Mouse (Mus musculus) liver, embryonic 11.5 days (tissue): ENCODE results near the gene Eya4. TPM values are rescaled to one million over a fixed set of nuclear protein-coding genes. Genes with fewer than 3 reads are reported as not detected.

ENCODE experiments used
- ATAC-seq: fragments of 200-750 bp; cut with Nextera tagmentation; replicated peaks from 2 replicates; pipeline ENCODE4 v1.8.0; 2017; ENCODE audit warnings: moderate number of reproducible peaks, mild to moderate bottlenecking, moderate TSS enrichment, moderate library complexity; ENCODE audit not compliant: low FRiP score
- DNase-seq: peaks from one replicate; pipeline ENCODE4 v3.0.0-alpha.2; 2017; ENCODE audit warnings: low spot score
- H3K27ac ChIP-seq: fragments of 300-500 bp; sonication (generic); 2 replicates; pipeline ENCODE4 v1.5.1; 2014; ENCODE audit warnings: mild to moderate bottlenecking, low read depth, low read length, control low read depth
- H3K27me3 ChIP-seq: fragments of 300-500 bp; sonication (generic); replicated peaks from 2 replicates; pipeline ENCODE4 v1.6.1; 2014; ENCODE audit warnings: low read length, mixed read lengths; ENCODE audit not compliant: control insufficient read depth, insufficient read depth
- H3K36me3 ChIP-seq: fragments of 300-500 bp; sonication (generic); 2 replicates; pipeline ENCODE4 v1.6.1; 2014; ENCODE audit warnings: mild to moderate bottlenecking, low read length, moderate library complexity, mixed read lengths; ENCODE audit not compliant: control insufficient read depth, insufficient read depth
- H3K4me1 ChIP-seq: fragments of 300-500 bp; sonication (generic); replicated peaks from 2 replicates; pipeline ENCODE4 v1.6.1; 2014; ENCODE audit warnings: low read length, mixed read lengths; ENCODE audit not compliant: control insufficient read depth, insufficient read depth
- H3K4me2 ChIP-seq: fragments of 300-500 bp; sonication (generic); 2 replicates; pipeline ENCODE4 v1.6.1; 2014; ENCODE audit warnings: mild to moderate bottlenecking, control low read depth, moderate library complexity
- H3K4me3 ChIP-seq: fragments of 300-500 bp; sonication (generic); 2 replicates; pipeline ENCODE4 v1.5.1; 2014; ENCODE audit warnings: low read depth, low read length, control low read depth
- H3K9ac ChIP-seq: fragments of 300-500 bp; sonication (generic); 2 replicates; pipeline ENCODE4 v1.6.1; 2014; ENCODE audit warnings: low read depth, low read length, control low read depth
- H3K9me3 ChIP-seq: fragments of 300-500 bp; sonication (generic); 2 replicates; pipeline ENCODE4 v1.6.1; 2016; ENCODE audit warnings: low read length, inconsistent platforms, mixed read lengths; ENCODE audit not compliant: control insufficient read depth
- WGBS: fragments of 180-500 bp; shearing (Covaris S2); extraction: QIAGEN DNeasy Blood & Tissue Kit; methylation state at CpG from one replicate; pipeline ENCODE4 v1.1.7; 2014; 5-methylcytosine and 5-hydroxymethylcytosine counted together
- polyA plus RNA-seq: library from polyadenylated mRNA; unstranded; fragments of >200 nt; fragmentation: Nextera tagmentation; extraction: Ambion mirVana; gene quantifications from 2 replicates; pipeline ENCODE4 v1.2.1, GENCODE M21; 2014

Gene Eya4
- polyA plus RNA-seq, 1 experiment from 2014 or later = 0.77 TPM

GRCm38 (mm10) chr10:23181572-23182493 lies 168.8 kb downstream of the Eya4 start:
- Histone ChIP-seq H3K9ac (no peak overlapping the region), H3K9me3 (no peaks in the 10 kb centered on the region), H3K4me3 (no peak overlapping the region), H3K4me1 (no peaks in the 10 kb centered on the region), H3K27me3 (no peaks in the 10 kb centered on the region), H3K36me3 (no peaks in the 10 kb centered on the region), H3K27ac (no peak overlapping the region), H3K4me2 (no peak overlapping the region)
- no peak for ATAC-seq
- 78% methylated on average over 11 of the region's 11 CpGs for WGBS
- DNase-seq = no peak

GRCm38 (mm10) chr10:23179285-23179684 lies 171.3 kb downstream of the Eya4 start:
- ATAC-seq (no peak), DNase-seq (no peak)
- no peak overlapping the region for H3K9ac ChIP-seq
- WGBS = 68% methylated on average over 6 of the region's 6 CpGs
- no peaks in the 10 kb centered on the region for H3K4me1 ChIP-seq
- no peaks in the 10 kb centered on the region for H3K9me3 ChIP-seq
- no peaks in the 10 kb centered on the region for H3K36me3 ChIP-seq
- no peak overlapping the region for H3K27ac ChIP-seq
- H3K27me3 ChIP-seq = no peaks in the 10 kb centered on the region
- H3K4me2 ChIP-seq = no peak overlapping the region
- H3K4me3 ChIP-seq = no peak overlapping the region

GRCm38 (mm10) chr10:23177347-23178046 lies 173.1 kb downstream of the Eya4 start:
- Histone ChIP-seq H3K9ac (no peak overlapping the region), H3K4me3 (no peak overlapping the region), H3K27ac (no peak overlapping the region), H3K36me3 (no peaks in the 10 kb centered on the region), H3K4me1 (no peaks in the 10 kb centered on the region), H3K27me3 (no peaks in the 10 kb centered on the region), H3K4me2 (no peak overlapping the region), H3K9me3 (no peaks in the 10 kb centered on the region)
- WGBS = 76% methylated on average over 5 of the region's 5 CpGs
- ATAC-seq (no peak), DNase-seq (no peak)

GRCm38 (mm10) chr10:23176666-23177346 lies 173.8 kb downstream of the Eya4 start:
- no peak overlapping the region for H3K4me3 ChIP-seq
- H3K4me1 ChIP-seq = no peaks in the 10 kb centered on the region
- no peak overlapping the region for H3K4me2 ChIP-seq
- H3K27ac ChIP-seq = no peak overlapping the region
- no peak for DNase-seq
- no peaks in the 10 kb centered on the region for H3K36me3 ChIP-seq
- no peak for ATAC-seq
- H3K9me3 ChIP-seq = no peaks in the 10 kb centered on the region
- WGBS = 69% methylated on average over 8 of the region's 8 CpGs
- no peaks in the 10 kb centered on the region for H3K27me3 ChIP-seq
- no peak overlapping the region for H3K9ac ChIP-seq

GRCm38 (mm10) chr10:23171541-23171940 lies 179.0 kb downstream of the Eya4 start:
- no peak overlapping the region for H3K27ac ChIP-seq
- no peak for DNase-seq
- H3K4me2 ChIP-seq = no peak overlapping the region
- no peaks in the 10 kb centered on the region for H3K36me3 ChIP-seq
- H3K27me3 ChIP-seq = no peaks in the 10 kb centered on the region
- ATAC-seq = no peak
- H3K4me1 ChIP-seq = no peaks in the 10 kb centered on the region
- H3K4me3 ChIP-seq = no peak overlapping the region
- WGBS = 87% methylated on average over 7 of the region's 7 CpGs
- H3K9me3 ChIP-seq = no peaks in the 10 kb centered on the region
- no peak overlapping the region for H3K9ac ChIP-seq

GRCm38 (mm10) chr10:23165089-23165642 lies 185.4 kb downstream of the Eya4 start:
- 69% methylated on average over 7 of the region's 7 CpGs for WGBS
- Histone ChIP-seq H3K27me3 (no peaks in the 10 kb centered on the region), H3K4me2 (no peak overlapping the region), H3K9ac (no peak overlapping the region), H3K9me3 (no peaks in the 10 kb centered on the region), H3K27ac (no peak overlapping the region), H3K36me3 (no peaks in the 10 kb centered on the region), H3K4me1 (no peaks in the 10 kb centered on the region), H3K4me3 (no peak overlapping the region)
- no peak for ATAC-seq
- no peak for DNase-seq

- DNase-seq = no peak
- H3K9me3 ChIP-seq = no peaks in the 10 kb centered on the region
- ATAC-seq = no peak
These were observed 190.7 kb downstream of the Eya4 start for GRCm38 (mm10) chr10:23159844-23160243.

GRCm38 (mm10) chr10:23159138-23159537 lies 191.4 kb downstream of the Eya4 start:
- 75% methylated on average over 11 of the region's 11 CpGs for WGBS
- no peak for DNase-seq

More at GRCm38 (mm10) chr10:23159844-23160243, 190.7 kb downstream of the Eya4 start:
- H3K9ac ChIP-seq = no peak overlapping the region
- H3K4me3 ChIP-seq = no peak overlapping the region
- H3K27me3 ChIP-seq = no peaks in the 10 kb centered on the region
- no peaks in the 10 kb centered on the region for H3K4me1 ChIP-seq
- no peaks in the 10 kb centered on the region for H3K36me3 ChIP-seq
- no peak overlapping the region for H3K27ac ChIP-seq
- no peak overlapping the region for H3K4me2 ChIP-seq
- 61% methylated on average over 10 of the region's 10 CpGs for WGBS

More at GRCm38 (mm10) chr10:23159138-23159537, 191.4 kb downstream of the Eya4 start:
- ATAC-seq = no peak
- Histone ChIP-seq H3K9me3 (no peaks in the 10 kb centered on the region), H3K9ac (no peak overlapping the region), H3K4me3 (no peak overlapping the region), H3K4me1 (no peaks in the 10 kb centered on the region), H3K36me3 (no peaks in the 10 kb centered on the region), H3K27ac (no peak overlapping the region), H3K27me3 (no peaks in the 10 kb centered on the region), H3K4me2 (no peak overlapping the region)
